Mouse (Mus musculus) urinary bladder, postnatal 14 days (tissue): ENCODE measurements around the gene Shisal2b.
A peak's percentile ranks its signal among the peaks of the same experiment; 100 is the strongest.

Experiments
- DNase-seq: peaks from one replicate; pipeline ENCODE4 v3.0.0; 2021; ENCODE audit warnings: low spot score

Shisal2b gene

GRCm38 (mm10) chr13:104816635-104817571, 46.8 kb downstream of the Shisal2b start, which contains the start of gene Cwc27:
Gene Cwc27, minus strand, starts transcription at chr13:104817142.
- peak; percentile 72 for DNase-seq

DNA sequence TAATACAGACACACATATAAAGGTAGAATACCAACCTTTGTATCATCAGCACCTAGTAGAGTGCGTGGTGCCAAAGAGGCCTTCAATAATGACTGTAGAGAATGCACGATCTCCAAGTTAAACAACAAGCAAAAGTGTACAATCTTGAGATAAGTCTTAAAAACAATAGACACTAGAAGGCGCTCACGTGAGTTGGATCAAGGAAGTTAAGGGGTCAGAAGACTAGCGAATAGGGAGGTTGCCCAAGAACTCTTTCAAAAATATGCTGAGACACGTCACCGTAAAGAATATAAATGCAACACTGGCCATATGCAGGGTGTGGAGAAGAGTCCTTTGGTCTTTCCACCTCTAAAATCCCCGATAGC, 47.4 kb downstream of the Shisal2b start:
- no peak for DNase-seq

DNA sequence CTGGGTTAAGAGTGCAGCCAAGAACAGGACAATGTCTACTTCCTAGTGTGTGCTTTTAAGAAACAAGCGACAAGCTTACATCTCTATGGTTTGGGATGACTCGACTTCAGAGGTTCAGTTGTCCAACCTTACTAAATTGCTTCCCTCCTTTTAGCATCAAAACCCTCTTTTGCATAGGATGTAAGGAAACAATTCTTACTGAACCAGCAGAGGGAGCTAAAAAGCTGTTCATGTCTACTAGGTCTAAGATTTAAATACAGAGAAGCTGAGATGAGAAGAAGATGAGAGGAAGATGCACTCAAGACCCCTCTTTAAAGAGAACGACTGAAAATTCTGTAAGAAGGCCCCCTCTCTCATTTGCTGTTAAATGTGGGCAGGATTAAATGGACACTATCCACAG, 58.0 kb downstream of the Shisal2b start:
- no peak for DNase-seq

DNA sequence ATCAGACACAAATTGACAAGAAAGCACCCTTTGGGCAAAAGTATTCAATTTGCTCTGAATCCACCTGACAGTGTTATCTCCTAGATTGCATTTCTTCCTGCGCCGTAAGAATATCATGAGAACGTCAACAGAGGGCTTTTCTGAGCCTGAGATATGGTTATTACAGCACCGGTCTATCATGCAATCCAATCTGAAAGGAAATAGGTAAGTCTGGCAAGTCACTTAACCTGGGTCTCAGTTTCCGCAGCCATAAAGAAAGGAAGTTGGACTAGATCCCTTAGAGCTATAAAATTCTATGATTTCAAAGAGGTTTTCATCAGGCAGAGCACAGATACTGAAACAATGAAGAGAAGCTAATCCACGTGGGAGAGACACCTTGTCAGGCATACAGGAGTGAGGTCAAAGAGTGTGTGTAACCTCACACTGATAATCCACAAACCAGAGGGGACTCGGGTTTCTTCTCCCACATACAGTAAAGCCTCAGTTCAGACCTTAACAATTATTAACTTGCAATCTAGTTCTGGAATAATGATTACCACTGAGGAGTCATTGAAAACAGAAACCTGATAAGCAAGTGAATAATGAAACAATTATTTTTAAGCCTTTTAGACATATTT, 64.0 kb downstream of the Shisal2b start:
- no peak for DNase-seq

- DNase-seq: no peak
Observed at GRCm38 (mm10) chr13:104799067-104799466, 64.6 kb downstream of the Shisal2b start.
